In the genomic region with DNA sequence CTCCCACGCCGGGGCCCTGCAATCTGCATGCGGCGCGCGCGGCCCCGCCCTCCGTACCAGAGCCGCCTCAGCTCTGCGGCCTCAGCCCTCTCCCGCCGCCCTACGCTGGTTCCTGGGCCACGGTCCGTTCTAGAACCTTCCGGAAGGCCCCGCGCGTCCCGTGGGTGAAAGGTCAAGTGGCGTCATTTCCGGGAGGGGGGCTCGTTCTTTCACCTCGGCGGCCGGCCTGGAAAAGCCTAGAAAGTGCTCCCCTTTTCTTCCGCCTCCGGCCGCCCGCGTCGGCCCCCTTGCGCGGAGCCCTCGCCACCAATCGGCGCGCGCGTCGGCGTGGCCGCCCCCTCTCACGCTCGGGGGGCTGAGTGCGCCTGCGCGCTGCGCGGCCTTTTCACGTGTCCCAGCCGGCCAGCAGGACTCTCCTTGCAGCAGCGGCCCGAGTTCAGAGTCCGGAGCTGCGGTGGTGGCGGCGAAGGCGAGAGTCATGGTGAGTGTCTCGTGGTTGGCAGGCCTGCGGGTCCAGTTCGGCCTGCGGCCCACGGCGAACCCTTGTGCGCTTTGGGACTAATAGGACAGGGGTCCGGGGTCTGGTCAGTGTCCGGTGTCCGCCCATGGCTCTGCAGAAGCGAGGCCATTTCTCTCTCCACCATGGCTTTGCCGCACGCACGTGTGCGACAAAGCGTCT, we compare ENCODE assay signal across 8 mouse cellular contexts. TPM values are rescaled to one million over a fixed set of nuclear protein-coding genes. Genes with fewer than 3 reads are reported as not detected.
DNase-seq lines count a peak whose midpoint lies in the region; ATAC-seq and TF ChIP-seq lines count a peak whose summit lies in the region.

A gene (plus strand): TSS at position 201 of the 679 bp plus-strand sequence.
A gene (minus strand): TSS at position 312 of the 679 bp plus-strand sequence.

- peaks cover 4 to 19% of the 10 kb centered on the region in 2 experiments; a peak in 3 of 4 replicates for H3K4me1 ChIP-seq in MEL (ENCODE audit: control insufficient read depth in 1 of 2, insufficient read depth in 2 of 2, low read length in 2 of 2)
- H3K4me1 ChIP-seq in cerebellum, adult 2 months (ENCODE audit: control insufficient read depth, insufficient read depth, low read length), result peaks cover 5% of the 10 kb centered on the region
- peaks cover 25% of the 10 kb centered on the region for H3K4me1 ChIP-seq in lung, embryonic 16.5 days (replicated peaks; ENCODE audit: control insufficient read depth, insufficient read depth, low read length)

- peaks cover 17 to 57% of the 10 kb centered on the region in 2 experiments for H3K36me3 ChIP-seq in MEL (ENCODE audit: control insufficient read depth in 1 of 2, insufficient read depth in 2 of 2, low read length in 2 of 2)
- peaks cover 19% of the 10 kb centered on the region for H3K36me3 ChIP-seq in lung, embryonic 16.5 days (ENCODE audit: control insufficient read depth, insufficient read depth, low read length)

- peak within 1 kb of the TSS; percentile 87 for H3K4me2 ChIP-seq in lung, embryonic 16.5 days (ENCODE audit: low read depth, low read length)

- TF ChIP-seq EP300 in MEL (IDR thresholded peaks at IDR 0.05; ENCODE audit: low read depth in 1 of 2, low read length in 2 of 2), result no peak; a peak in 1 of 4 replicates

- peak within 1 kb of the TSS; percentile 82 for H3K27ac ChIP-seq in MEL (ENCODE audit: control insufficient read depth, low read depth, low read length)
- peak within 1 kb of the TSS; percentile 96 for H3K27ac ChIP-seq in cerebellum, adult 2 months (ENCODE audit: insufficient read depth, low read length)
- peak within 1 kb of the TSS; percentile 97 for H3K27ac ChIP-seq in lung, embryonic 16.5 days (ENCODE audit: low read length)

- ATAC-seq in hematopoietic stem cell, adult 5-6 weeks (replicated peaks in 1 of 2; ENCODE audit: insufficient read depth in 1 of 2, low FRiP score in 2 of 2, low TSS enrichment in 1 of 2, low read depth in 1 of 2, poor library complexity in 2 of 2, severe bottlenecking in 2 of 2), result peak; percentile 82 to 87
- peak; percentile 96 for ATAC-seq in lung, embryonic 16.5 days (ENCODE audit: low read depth)

- TF ChIP-seq POLR2A in MEL (IDR thresholded peaks at IDR 0.05; ENCODE audit: control insufficient read depth in 1 of 2, insufficient read depth in 1 of 2, low read depth in 1 of 2, low read length in 2 of 2, poor library complexity in 1 of 2), result peak; percentile 63 to 82
- peak; percentile 76; the same call in 1 of the 2 replicates for TF ChIP-seq POLR2A in cerebellum, adult 2 months (IDR thresholded peaks at IDR 0.05; ENCODE audit: borderline replicate concordance, insufficient read depth, low read length)

- WGBS in cerebellum, adult 2 months, result under 1% methylated on average over 75 of the region's 76 CpGs
- WGBS in lung, embryonic 16.5 days, result under 1% methylated on average over 66 of the region's 76 CpGs

- peaks cover 66% of the 10 kb centered on the region for H3K79me2 ChIP-seq in MEL (ENCODE audit: control insufficient read depth, insufficient read depth, low read length, poor library complexity)

- no peaks in the 10 kb centered on the region for H3K27me3 ChIP-seq in MEL (ENCODE audit: control insufficient read depth in 1 of 2, insufficient read depth in 2 of 2, low read length in 2 of 2)
- no peaks in the 10 kb centered on the region for H3K27me3 ChIP-seq in cerebellum, adult 2 months (ENCODE audit: control insufficient read depth, insufficient read depth, low read length)
- H3K27me3 ChIP-seq in lung, embryonic 16.5 days (ENCODE audit: control insufficient read depth, insufficient read depth, low read depth, low read length), result no peaks in the 10 kb centered on the region

- H3K4me3 ChIP-seq in MEL (ENCODE audit: control insufficient read depth in 1 of 2, insufficient read depth in 1 of 2, low read depth in 2 of 2, low read length in 2 of 2), result peak within 1 kb of the TSS; percentile 85 to 97
- peak within 1 kb of the TSS; percentile 62 for H3K4me3 ChIP-seq in cerebellum, adult 2 months (replicated peaks; ENCODE audit: insufficient read depth, low read depth, low read length)
- peak within 1 kb of the TSS; percentile 99 for H3K4me3 ChIP-seq in lung, embryonic 16.5 days (ENCODE audit: low read length)

- DNase-seq in MEL (ENCODE audit: low read depth, low spot score), result peak; percentile 99
- DNase-seq in cerebellum, adult 2 months, result peak; percentile 98 to 99
- DNase-seq in forelimb bud, embryonic 11.5 days (ENCODE audit: low read depth, low spot score), result peak; percentile 98
- peak; percentile 92 for DNase-seq in layer of hippocampus, adult 9-10 months (ENCODE audit: low spot score)
- DNase-seq in ovary, postnatal 10 days (ENCODE audit: low spot score), result peak; percentile 95
- peak; percentile 97 to 98 for DNase-seq in thymus, postnatal 10 days (ENCODE audit: low spot score in 2 of 2)

- TF ChIP-seq CTCF in MEL (IDR thresholded peaks at IDR 0.05 in 2 of 3, conservative IDR thresholded peaks at IDR 0.05 in 1 of 3; ENCODE audit: control insufficient read depth in 1 of 3, insufficient read depth in 1 of 3, low read depth in 2 of 3, low read length in 3 of 3, poor library complexity in 1 of 3, severe bottlenecking in 1 of 3), result no peak
- no peak for TF ChIP-seq CTCF in cerebellum, adult 2 months (IDR thresholded peaks at IDR 0.05; ENCODE audit: borderline replicate concordance, insufficient read depth, low read depth, low read length)

- H3K9ac ChIP-seq in MEL (ENCODE audit: control insufficient read depth, low read depth, low read length, poor library complexity, severe bottlenecking), result peak within 1 kb of the TSS; percentile 96
- peak within 1 kb of the TSS; percentile 96 for H3K9ac ChIP-seq in lung, embryonic 16.5 days (ENCODE audit: low read length)

- no peak for TF ChIP-seq RAD21 in MEL (IDR thresholded peaks at IDR 0.05; ENCODE audit: low read depth, low read length)

- no peaks in the 10 kb centered on the region for H3K9me3 ChIP-seq in MEL (replicated peaks; ENCODE audit: insufficient read depth, low read length)
- no peaks in the 10 kb centered on the region for H3K9me3 ChIP-seq in lung, embryonic 16.5 days (ENCODE audit: control insufficient read depth, low read length)

TF ChIP-seq in MEL, 35 proteins besides CTCF, POLR2A, EP300 and RAD21 (continues in another document):
- TF ChIP-seq HCFC1 (IDR thresholded peaks at IDR 0.05; ENCODE audit: low read depth, low read length), result peak; percentile 90
- no peak for TF ChIP-seq SMC3 (IDR thresholded peaks at IDR 0.05; ENCODE audit: low read depth, low read length)
- TF ChIP-seq UBTF (IDR thresholded peaks at IDR 0.05; ENCODE audit: borderline replicate concordance, insufficient read depth, low read depth, low read length), result no peak
- TF ChIP-seq E2F4 (IDR thresholded peaks at IDR 0.05; ENCODE audit: borderline replicate concordance, low read depth, low read length), result no peak
- TF ChIP-seq ZNF384 (IDR thresholded peaks at IDR 0.05; ENCODE audit: low read depth, low read length), result no peak
- TF ChIP-seq MEF2A (IDR thresholded peaks at IDR 0.05; ENCODE audit: extremely low read depth, insufficient replicate concordance, low read depth, low read length, poor library complexity, severe bottlenecking), result no peak
- TF ChIP-seq GABPA (IDR thresholded peaks at IDR 0.05; ENCODE audit: low read depth, low read length), result no peak
- TF ChIP-seq USF2 (IDR thresholded peaks at IDR 0.05; ENCODE audit: borderline replicate concordance in 1 of 2, insufficient read depth in 1 of 2, low read depth in 1 of 2, low read length in 2 of 2), result no peak
- no peak for TF ChIP-seq MYB (IDR thresholded peaks at IDR 0.05; ENCODE audit: low read depth, low read length)
- peak; percentile 68 for TF ChIP-seq SIN3A (IDR thresholded peaks at IDR 0.05; ENCODE audit: low read length)
- peak; percentile 86 for TF ChIP-seq ELF1 (IDR thresholded peaks at IDR 0.05; ENCODE audit: low read depth, low read length)
- no peak for TF ChIP-seq CHD2 (IDR thresholded peaks at IDR 0.05; ENCODE audit: low read length)
- no peak; the same call in 1 of the 2 replicates for TF ChIP-seq BHLHE40 (IDR thresholded peaks at IDR 0.05; ENCODE audit: borderline replicate concordance, low read depth, low read length)
- peak; percentile 78 for TF ChIP-seq NRF1 (IDR thresholded peaks at IDR 0.05; ENCODE audit: insufficient read depth, low read depth, low read length, poor library complexity, severe bottlenecking)
- 0 out of 2 replicates have a peak, but pooled peaks have one; percentile 49 for TF ChIP-seq ZMIZ1 (IDR thresholded peaks at IDR 0.05; ENCODE audit: low read depth, low read length)
- no peak for TF ChIP-seq MAFK (IDR thresholded peaks at IDR 0.05; ENCODE audit: borderline replicate concordance, low read depth, low read length)
- no peak for TF ChIP-seq GATA1 (IDR thresholded peaks at IDR 0.05; ENCODE audit: low read depth, low read length)
- TF ChIP-seq POLR2AphosphoS5 (IDR thresholded peaks at IDR 0.05; ENCODE audit: borderline replicate concordance, low read depth, low read length), result no peak
- no peak; the same call in 1 of the 2 replicates for TF ChIP-seq KAT2A (conservative IDR thresholded peaks at IDR 0.05; ENCODE audit: low read depth, low read length)
- TF ChIP-seq JUND (IDR thresholded peaks at IDR 0.05; ENCODE audit: low read depth, low read length), result no peak
- no peak for TF ChIP-seq ZKSCAN1 (IDR thresholded peaks at IDR 0.05; ENCODE audit: low read depth, low read length)
- TF ChIP-seq ZC3H11A (IDR thresholded peaks at IDR 0.05; ENCODE audit: low read depth, low read length), result no peak
- peak; percentile 72 for TF ChIP-seq USF1 (IDR thresholded peaks at IDR 0.05; ENCODE audit: low read depth, low read length)
- TF ChIP-seq TBP (IDR thresholded peaks at IDR 0.05; ENCODE audit: low read depth, low read length), result peak; percentile 72
- peak; percentile 32; the same call in 1 of the 2 replicates for TF ChIP-seq MAX (IDR thresholded peaks at IDR 0.05; ENCODE audit: low read length)

RNA-seq across cellular contexts. Expression of the first gene that starts in this region (rescaled TPM):
- 883 and 942 TPM in 2 replicates for total RNA-seq in MEL (2012; rRNA removed)
- 100 to 1,000 TPM in 1 of 2 experiments, not detected in 1; 752 TPM for polyA plus RNA-seq in MEL (2012; ENCODE audit: insufficient read depth in 1 of 2, insufficient read length in 2 of 2, low read depth in 1 of 2, low replicate concordance in 2 of 2, missing spikeins in 1 of 2)
- 156 and 173 TPM in 2 replicates for polyA plus RNA-seq in cerebellum, adult 2 months (2012; rRNA removed)
- total RNA-seq in hematopoietic stem cell, adult 5-6 weeks (2017), result 293 and 376 TPM in 2 replicates
- polyA plus RNA-seq in lung, embryonic 16.5 days (2015; fragmentation: Nextera tagmentation; extraction: Ambion mirVana), result 245 and 281 TPM in 2 replicates

RNA-seq across cellular contexts. Expression of the second gene that starts in this region (rescaled TPM):
- total RNA-seq in MEL (2012; rRNA removed), result 775 and 808 TPM in 2 replicates
- 100 to 1,000 TPM; 306 to 885 TPM for polyA plus RNA-seq in MEL (2012; ENCODE audit: insufficient read depth in 1 of 2, insufficient read length in 2 of 2, low read depth in 1 of 2, low replicate concordance in 2 of 2, missing spikeins in 1 of 2)
- 116 and 118 TPM in 2 replicates for polyA plus RNA-seq in cerebellum, adult 2 months (2012; rRNA removed)
- total RNA-seq in hematopoietic stem cell, adult 5-6 weeks (2017), result 292 and 520 TPM in 2 replicates
- 253 and 283 TPM in 2 replicates for polyA plus RNA-seq in lung, embryonic 16.5 days (2015; fragmentation: Nextera tagmentation; extraction: Ambion mirVana)

Comparison
In these comparisons a context has a peak if more than half of its experiments do, and no peak if none do; other contexts are left out.
1. Peak in every context shown above with its lines: DNase-seq, ATAC-seq, H3K4me3 ChIP-seq and H3K27ac ChIP-seq.